Mouse (Mus musculus) MN1 (cell line): ENCODE measurements around the gene Mtus2.
"Not testable (repeated sequence)": the region's sequence is repeated elsewhere in the genome, so short reads cannot be mapped to it uniquely, and the experiment has no call there.

Experiments used
- DNase-seq: peaks from one replicate; pipeline ENCODE4 v3.0.0-alpha.2; 2016; ENCODE audit warnings: low spot score

The Mtus2 gene

DNA sequence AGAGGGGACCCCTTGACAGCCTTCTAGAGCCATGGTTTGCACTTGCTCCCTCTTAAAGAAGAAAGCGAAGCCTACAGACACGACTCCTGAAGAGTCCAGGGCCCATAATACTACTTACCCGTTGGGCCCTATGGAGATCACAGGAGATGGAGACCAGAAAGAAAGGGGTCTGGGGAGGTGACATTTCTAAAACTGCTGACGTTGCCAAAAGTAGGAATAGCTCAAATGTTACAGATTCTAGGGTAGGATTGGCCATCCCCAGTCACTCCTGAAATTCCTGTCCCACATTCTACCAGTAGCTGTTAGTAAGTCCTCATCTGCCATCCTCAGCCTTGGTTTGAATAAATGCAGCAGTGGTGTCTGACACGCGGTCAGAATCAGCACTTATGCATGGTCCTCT is 325.0 kb downstream of the Mtus2 start:
- DNase-seq: no peak

DNA sequence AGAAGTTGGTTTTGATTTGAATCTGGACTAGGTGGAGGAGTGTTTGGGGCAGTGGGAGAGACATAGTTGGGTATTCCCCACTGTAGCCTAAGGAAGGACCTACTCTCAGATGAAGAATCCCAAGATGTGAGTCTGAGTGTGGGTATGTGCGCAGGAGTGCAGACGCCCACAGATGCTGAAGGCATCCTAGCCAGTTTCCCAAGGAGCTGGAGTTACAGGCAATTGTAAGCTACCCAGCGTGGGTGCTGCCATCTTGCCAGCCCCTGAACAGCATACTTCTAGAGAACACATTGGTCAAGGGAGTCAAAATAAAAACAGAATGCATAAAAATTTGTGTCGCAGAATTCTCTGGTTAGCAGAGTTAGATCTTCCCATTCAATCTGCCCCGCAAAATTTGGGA is 325.5 kb downstream of the Mtus2 start:
- DNase-seq: no peak

DNA sequence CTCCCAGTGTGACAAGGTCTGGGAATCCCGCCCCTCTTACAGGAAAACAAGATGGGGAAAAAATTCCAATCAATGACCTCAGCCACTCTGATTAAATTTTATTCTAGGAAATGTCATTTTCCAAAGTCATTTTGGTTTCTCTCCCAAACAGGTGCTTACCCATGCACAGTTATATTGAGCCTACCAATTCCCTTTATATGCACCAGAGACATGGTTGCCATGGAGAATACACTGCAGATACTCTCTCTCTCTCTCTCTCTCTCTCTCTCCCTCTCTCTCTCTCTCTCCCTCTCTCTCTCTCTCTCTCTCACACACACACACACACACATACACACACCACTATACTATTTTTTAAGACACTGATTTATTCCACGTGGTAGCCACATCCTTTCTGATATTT is 326.1 kb downstream of the Mtus2 start:
- DNase-seq: no peak

DNA sequence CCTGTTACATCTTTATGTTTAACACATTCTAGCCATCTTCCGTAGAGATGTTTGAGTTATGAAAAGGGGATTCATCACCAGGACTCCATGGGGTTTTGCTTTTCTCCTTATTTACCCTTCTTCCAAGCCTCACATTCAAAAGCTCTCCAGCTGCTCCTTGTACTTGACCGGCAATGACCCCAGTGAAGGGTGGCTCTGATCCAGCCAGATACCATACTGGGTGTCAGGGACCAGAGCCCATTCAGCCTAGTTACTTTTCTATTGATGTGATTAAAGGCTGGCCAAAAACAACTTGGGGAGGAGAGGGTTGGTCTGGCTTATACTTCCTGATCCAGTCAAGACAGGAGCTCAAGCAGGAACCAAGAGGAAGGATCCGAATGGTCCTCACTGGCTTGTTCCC is 326.5 kb downstream of the Mtus2 start:
- DNase-seq: no peak

DNA sequence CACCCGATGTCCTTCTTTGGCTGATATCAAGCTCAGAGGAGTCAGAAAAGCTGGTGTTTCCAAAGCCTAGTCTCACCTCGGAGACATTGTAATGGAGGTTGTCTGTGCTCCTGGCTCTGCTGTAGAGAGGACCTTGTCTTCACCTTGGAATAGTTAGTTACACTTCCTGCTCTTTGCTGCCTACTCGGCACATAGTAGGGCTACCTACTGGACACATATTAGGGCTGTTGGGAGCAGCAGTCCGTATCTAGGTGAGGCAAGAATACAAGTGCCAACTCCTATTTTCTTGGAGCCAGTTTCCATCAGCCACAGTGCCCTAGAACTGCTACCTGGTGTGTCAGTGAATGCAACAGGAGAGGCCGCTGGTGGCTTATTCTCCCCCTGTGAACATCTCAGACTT is 330.4 kb downstream of the Mtus2 start:
- DNase-seq: no peak

DNA sequence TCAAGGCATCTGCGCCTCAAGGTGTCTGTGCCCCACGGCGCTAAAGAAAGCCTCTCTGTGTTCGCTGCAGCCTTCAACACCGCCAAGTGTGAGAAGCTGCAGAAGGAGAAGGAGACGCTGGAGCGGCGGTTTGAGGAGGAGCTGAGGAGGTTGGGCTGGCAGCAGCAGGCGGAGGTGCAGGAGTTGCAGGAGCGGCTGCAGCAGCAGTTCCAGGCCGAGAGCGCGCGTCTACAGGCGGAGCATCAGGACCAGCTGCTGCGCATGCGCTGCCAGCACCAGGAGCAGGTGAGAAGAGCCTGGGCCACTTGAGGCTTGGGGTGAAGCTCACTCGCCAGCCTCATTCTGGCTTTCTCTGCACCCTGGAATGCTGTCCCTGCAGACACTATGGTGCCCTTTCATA is 331.7 kb downstream of the Mtus2 start:
- DNase-seq: no peak

DNA sequence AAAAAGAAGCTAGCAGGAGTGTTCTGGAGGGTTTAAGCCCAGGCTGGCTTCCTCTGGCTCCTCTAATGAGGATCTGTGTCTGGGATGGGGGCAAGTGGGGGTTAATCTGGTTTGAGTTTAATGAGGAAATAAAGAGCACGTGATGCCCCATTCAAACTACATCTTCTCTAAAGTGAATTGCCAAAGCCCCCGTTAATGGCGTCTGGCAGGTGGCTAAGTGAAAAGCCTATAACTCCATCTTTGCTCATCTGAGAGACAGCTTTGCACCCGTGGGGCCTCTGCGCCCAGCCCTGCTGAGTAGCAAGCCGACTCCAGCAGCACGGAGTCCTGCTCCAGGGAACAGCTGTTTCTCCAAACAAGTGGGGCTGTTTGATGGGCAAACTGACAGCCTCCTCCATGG is 332.8 kb downstream of the Mtus2 start:
- DNase-seq: no peak

DNA sequence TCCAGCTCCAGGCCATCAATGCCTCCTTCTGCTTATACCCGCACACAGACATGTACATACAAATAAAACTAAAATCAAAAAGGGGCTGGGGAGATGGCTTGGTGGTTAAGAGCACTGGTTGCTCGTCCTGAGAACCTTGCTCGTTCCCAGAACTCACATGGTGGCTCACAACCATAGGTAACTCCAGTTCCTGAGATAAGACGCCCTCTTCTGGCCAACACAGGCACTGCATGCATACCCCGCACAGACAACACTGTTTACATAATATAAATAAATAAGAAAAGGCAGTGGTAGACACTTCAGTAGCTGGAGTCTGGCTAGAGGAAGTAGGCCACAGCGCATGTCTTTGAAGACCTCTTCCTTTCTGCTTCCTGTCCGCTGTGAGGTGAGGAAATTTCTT is 335.7 kb downstream of the Mtus2 start:
- DNase-seq: no peak

DNA sequence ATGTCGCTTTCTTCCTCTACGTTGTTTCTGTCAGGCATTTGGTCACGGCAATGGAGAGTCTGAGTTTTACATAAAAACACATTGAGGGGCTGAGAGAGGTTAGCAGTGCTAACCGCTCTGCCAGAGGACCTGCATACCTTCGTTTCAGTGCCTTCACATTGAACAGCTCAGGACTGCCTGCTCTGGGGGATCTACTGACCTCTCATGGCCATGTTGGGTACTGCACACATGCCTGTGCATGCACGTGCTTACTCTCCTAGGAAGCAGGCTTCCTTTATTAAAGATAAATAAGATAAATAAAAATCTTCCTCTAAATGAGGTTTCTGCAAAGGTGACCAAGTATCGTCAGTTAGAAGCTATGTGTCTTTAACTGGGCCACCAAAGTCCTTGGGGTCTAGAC is 336.2 kb downstream of the Mtus2 start:
- DNase-seq: no peak

DNA sequence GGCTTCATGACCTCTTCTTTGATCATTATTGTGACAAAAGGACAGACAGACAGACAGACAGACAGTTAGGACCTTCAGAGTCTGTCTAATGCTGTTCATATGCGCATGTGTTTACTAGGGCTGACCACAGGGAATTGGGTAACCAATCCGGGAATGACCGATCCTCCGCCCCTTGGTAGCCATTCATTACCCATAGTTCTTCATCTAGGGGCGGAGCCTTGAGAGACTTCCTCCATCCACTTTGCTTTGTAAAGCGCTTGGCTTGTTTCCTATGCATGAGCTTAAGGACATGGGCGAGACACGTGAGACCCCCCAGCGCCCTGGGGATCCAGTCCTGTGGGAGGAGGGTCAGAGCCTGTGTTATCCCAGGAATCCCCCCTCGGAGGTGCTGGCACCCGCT is 345.8 kb downstream of the Mtus2 start:
- peak; percentile 90 for DNase-seq

DNA sequence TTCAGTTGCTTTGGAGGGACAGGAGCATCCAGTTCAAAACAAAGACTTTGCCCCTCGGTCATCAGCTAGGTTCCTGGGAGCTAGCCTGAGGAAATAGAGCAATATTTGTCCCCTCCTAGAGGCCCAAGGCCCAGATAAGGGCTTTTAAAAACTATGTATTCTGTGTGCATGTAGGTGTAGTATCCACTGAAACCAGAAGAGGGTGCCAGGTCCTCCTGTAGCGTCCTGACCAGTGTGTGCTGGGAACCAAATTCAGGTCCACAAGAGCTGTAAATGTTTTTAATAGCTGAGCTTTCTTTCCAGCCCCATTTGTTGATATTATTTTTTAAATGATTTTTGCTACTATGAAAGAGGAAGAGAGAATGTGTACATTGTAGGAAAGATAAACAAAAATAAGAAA is 347.0 kb downstream of the Mtus2 start:
- DNase-seq: peak; percentile 24

DNA sequence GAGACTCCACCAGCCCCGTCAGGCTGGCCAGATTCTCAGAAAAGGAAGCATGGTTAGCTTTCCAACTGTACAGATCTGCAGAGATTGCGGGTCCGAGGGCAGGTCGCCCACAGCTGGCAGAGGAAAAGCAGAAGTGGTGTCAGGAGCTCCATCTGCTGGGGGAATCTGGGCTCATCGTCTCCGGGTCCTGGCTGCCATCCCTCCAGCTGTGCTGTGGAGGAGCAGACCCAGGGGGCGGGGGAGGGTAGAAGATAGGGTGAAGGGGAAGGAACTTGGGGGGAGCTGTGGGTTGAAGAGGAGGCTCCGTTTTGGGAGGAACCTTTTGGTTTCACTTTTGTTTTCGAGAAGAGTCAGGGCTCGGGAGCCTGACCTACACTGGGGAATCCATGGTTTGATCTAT is 353.7 kb downstream of the Mtus2 start:
- no peak for DNase-seq

DNA sequence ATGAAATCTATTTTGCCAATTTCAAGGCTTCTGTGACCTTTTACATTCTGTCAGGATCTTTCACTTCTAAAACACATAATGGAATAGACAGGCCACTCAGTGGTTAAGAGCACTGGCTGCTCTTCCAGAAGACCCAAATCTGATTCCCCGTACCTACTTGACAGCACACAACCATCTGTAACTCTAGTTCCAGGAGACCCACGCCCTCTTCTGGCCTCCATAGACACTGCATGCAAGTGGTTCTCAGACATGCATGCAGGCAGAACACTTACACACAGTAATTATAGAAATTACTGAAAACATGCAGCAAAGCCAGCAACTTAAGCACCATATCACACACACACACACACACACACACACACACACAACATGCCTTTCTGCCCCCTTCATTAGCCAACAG is 355.3 kb downstream of the Mtus2 start:
- DNase-seq: no peak

DNA sequence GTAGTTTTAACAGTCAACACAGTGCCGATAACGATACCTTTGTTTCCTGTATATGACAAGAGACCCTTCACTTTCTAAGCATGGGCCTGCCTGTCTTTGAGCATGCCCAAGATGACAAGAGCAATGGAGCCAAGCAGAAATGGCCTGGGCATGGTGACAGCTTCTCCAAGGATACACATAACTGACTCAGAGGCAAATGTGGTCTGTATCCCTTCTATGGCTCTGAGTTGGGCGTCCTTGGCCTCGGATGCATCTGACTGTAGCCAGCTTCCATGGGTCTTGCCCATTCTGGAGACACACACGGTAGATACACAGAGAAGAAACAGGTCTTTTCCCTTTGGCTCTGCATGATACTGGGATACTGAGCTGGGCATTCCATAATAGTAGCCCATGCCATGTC is 357.8 kb downstream of the Mtus2 start:
- DNase-seq: no peak

DNA sequence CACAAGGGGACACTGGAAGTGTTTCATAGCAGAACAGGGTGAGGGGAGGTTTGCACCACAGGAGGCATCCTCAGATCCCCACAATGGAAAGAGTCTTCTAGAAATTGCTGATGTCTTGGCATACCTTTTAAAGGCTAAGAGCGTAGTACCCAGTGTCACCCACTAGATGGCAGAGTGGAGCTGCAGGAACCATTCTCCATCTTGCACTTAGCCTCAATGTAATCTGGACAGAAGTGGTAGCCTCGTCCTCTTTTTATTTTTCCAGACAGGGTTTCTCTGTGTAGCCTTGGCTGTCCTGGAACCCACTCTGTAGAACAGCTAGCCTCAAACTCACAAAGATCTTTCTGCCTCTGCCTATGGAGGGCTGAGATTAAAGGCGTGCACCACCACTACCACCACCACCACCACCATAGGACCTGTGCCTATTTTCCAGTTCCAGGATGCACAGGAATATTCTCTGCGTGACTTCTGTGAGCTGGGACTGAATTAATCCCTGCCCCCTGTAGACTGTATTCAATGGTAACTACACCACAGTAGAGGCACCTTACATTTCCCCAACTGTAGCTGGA is 368.3 kb downstream of the Mtus2 start:
- DNase-seq: peak; percentile 75

DNA sequence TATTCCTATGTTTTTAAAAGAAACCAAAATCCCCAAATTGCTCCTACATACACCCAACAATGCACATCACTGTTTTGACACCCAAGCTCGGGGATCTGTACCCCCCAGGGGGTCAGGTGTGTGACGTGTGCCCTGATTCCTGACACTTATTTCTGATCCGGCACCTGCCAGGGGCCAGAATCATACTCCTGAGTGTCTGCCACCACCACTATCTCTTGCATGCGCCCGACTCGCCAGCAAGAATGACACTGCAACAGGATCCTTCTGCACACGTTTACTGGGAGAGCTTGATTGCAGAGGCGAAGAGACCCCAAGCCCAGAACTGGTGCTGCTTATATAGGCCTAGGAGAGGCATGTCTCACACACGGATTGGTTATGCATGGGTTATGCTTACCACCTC is 369.2 kb downstream of the Mtus2 start:
- not testable (repeated sequence) for DNase-seq

DNA sequence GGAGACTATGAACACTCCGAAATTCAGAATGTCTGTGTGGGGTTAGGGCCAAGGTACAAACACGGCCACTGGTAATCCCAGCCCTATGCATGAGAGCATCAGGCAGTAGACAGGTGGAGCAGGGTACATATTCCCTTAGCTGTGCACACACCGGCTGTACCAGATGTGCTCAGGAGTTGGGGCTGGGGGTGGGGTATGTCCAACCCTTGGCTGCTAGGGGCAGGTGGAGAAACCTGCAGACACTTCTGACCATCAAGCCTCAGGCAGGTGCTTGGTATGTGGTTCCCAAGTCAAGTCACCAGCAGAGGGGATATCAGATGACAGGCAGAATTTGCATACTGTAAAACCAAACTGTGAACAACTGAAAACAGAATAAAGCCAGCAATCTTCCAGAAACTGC is 371.9 kb downstream of the Mtus2 start:
- DNase-seq: no peak

DNA sequence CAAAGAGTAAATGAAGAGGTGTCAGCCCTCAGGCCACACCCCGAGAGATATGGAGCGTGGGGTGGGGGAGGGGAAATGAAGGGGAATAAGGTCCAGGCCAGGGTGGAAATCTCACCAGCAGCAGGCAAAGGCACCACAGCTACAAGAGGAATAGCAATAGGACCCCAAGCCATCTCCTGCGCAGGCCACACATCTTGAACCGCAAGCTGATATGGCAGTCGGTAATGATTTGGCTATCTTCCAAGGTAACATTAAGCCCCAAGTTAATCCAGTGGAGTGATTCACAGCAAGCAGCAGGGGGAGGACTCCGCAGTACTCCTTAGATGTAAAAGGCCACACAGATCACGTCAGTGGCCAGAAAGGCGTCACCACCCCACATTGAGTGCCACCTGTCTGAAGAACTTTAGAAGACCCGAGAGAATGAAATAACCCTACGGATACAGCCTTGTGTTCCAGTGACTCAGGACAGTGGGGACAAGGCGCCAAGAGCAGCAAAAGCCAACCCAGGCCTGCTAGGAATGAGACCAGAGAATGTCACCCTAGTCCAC is 374.2 kb downstream of the Mtus2 start:
- DNase-seq: peak; percentile 78

DNA sequence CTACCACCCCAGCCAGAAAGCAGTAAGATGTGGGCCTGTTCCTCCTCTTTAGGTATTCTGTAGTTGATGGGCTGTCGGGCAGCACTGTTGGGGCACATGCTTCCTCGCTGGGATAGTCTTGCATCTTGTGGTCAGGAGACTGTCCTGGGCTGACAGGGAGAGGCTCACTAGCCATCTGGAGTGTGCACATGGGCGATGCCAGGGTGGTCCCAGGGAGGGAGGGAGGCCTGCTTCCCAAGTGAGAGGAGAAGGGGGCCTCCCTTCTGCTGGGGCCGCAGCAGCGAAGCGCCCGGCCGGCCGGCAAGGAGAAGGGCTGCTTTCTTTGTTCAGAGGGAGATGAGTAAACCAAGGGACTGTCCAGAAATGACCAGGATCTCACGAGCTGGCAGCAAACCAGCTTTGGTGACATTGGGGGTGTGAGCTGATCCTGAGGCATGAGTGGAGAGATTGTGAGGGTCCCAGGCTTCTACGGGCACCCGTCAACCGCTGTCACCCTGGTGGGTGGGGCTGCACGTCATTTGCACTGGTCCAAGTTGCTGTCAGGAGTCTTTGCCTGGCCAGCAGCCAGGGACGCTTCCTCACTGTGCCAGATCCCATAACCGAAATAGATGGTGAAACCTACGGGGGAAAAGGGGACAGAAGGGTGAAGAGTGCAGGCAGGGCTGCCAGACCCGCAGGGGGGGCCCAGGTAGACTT is 375.0 kb downstream of the Mtus2 start:
- DNase-seq: no peak

DNA sequence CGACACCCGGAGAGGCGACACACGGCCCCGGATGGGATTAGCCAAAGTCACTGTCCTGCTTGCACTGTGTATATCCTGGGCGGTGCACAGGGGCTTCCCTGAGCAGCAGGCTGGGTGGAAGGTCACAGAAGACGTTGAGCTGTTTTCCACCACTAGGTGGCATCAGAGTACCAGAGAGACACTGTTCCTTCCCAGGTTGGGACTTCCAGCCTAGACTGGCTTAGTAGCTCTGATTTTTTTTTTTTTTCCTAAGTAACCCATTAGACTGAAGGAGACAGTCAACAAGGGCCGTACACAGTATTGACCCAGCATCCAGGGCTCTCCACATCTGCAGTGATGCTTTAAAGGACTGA is 375.5 kb downstream of the Mtus2 start:
- DNase-seq: peak; percentile 91

DNA sequence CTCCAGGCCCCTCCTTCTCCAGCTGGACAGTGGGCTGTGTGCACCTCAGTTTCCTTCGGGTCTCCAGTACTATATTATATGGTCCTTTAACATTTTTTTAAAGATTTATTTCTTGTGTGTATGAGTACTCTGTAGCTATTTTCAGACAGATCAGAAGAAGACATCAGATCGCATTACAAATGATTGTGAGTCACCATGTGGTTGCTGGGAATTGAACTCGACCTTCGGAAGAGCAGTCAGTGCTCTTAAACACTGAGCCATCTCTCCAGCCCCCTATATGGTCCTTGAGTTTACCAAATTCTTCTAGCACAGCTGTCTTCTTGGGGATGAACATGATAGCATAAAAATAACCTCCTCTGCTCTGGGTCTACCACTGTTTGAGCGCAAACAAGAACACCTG is 382.0 kb downstream of the Mtus2 start:
- DNase-seq: no peak

DNA sequence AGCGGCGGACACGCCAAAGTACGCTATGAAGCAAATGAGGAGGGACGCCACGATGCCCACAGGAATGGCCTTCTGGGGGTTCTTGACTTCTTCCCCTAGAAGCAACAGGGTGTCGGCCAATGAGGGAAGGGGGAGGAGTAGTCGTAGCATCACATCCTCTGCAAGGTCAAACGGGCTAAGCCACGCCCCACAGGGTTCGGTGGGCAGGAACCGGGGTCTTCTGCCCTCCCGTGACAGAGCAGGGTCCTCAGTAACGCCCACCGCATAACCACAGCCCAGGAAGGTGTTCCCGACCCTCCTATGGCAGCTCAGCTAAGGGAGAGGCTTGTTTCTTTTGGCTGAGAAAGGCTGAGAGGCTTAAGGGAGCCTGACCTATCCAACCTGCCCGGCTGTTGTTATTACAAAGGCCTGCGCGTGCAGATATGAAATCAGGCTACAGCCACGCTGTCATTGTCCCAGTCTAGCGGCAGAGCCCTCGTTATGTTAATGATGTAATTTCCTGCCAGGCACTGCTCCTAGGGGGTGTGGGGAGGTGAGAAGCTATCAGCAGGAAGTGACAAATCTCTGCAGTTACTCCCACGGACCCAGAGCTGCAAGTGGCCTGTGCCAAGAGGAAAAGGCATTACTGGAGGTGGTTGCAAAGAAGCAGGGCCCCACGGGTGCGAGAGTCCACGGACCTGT is 385.1 kb downstream of the Mtus2 start:
- peak; percentile 85 for DNase-seq

DNA sequence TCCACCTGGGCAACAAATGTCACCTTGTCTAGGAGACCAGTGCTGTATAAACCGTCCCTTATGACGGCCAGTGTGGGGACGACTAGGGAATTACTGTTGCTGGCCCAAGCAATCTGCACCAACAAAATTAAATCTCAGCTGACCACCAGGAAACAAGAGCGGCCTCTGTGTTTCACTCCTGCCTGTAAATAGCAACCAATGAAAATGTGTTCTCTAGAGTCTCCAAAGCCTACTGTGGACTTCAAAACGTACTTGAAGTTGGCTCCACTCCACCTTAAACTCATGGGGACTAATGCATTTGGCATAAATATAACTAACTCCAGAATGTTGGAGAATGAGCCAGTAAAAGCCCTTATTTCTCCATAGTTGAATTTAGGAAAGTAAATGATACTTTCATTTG is 387.3 kb downstream of the Mtus2 start:
- DNase-seq: no peak

DNA sequence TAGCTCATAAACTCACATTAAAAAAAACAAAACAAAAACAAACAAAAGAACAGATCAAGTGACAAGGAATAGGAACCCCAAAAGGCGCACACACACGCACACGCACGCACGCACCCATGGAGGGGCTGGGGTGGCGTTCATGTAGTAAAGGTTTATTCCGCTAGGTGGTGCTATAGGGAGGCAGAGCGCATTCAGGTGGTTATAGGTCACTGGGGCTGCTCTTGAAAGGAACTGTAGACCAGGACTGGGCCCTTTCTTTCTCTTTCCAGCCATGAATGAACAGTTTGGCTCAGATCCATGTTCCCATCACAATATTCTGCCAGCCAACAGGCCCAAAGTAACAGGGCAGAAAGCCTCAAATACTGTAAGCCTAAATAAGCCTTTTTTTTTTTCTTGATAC is 389.4 kb downstream of the Mtus2 start:
- DNase-seq: peak; percentile 38
